Mouse (Mus musculus): ENCODE measurements around the gene Ehd3. TPM values are rescaled to one million over a fixed set of nuclear protein-coding genes. Genes with fewer than 3 reads are reported as not detected.

Ehd3 gene
- 2.3 and 2.7 TPM in 2 replicates for polyA plus RNA-seq (2014; fragmentation: Nextera tagmentation; extraction: Ambion mirVana)

DNA sequence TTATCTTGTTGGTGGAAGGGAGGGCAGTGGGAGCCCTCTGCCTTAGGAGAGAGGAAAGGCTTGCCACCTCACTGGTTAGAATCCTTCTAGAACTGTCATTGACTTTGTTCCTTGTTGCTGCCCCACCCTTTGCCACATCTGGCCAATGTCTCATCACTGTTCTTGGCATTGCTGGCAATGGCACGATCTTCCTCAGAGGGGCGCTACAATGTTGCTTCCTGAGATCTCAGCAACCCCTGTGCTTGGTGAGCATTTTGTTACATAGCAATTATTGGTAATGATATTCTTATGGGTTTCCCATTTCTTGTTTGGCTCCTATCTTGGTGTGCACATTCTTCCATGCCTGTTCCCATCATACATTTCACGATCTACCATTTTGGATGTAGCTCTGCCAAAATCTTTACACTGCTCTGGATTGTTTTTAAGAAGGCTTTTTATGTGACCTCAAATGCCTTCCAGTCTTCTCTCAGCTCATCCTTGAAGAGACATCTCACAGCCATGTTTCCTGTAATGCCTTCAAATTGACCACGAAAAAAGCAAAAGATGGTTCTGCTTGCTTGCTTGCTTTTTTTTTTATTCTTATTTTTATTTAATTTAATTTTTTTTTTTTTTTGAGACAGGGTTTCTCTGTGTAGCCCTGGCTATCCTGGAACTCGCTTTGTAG lies at the start of gene Ehd3:
Ehd3 (plus strand) TSS at position 614 of the 664 bp plus-strand sequence.
- H3K27ac ChIP-seq (replicated peaks in 1 of 2; ENCODE audit: control insufficient read depth in 1 of 2, insufficient read depth in 1 of 2, low read depth in 2 of 2, low read length in 2 of 2), result no peak within 1 kb of the TSS

DNA sequence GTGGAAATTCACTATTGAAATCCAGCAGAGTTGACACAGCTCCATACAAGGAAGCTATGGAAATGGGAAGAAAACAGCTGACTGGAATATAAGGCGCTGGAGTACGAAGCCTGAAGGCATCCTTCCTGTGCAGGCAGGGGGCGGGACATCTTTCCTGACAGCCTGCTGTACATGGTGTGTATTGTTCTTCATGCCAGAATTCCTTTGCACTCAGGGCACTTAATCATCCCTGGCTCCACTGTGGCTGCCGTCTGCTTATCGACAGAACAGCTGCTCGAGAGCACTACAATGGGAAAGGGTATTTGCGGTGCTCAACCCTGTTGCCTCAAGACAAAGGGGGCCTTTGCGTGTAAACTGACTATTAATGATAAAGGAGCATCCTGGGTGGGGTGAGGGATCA lies 33.0 kb upstream of the Ehd3 start:
- Histone ChIP-seq H3K4me1 (ENCODE audit: control insufficient read depth in 2 of 2, insufficient read depth in 2 of 2, low read length in 2 of 2) (peaks cover 5 to 11% of the 10 kb centered on the region in 2 experiments; a peak in 2 of 4 replicates), H3K4me3 (ENCODE audit: control insufficient read depth in 1 of 2, insufficient read depth in 1 of 2, low read depth in 1 of 2, low read length in 2 of 2) (no peak overlapping the region), H3K27ac (replicated peaks in 1 of 2; ENCODE audit: control insufficient read depth in 1 of 2, insufficient read depth in 1 of 2, low read depth in 2 of 2, low read length in 2 of 2) (no peak overlapping the region), H3K9me3 (ENCODE audit: control insufficient read depth, low read length) (no peaks in the 10 kb centered on the region), H3K4me2 (ENCODE audit: low read length) (peak overlapping the region; percentile 26; the same call in 1 of the 2 replicates), H3K9ac (ENCODE audit: low read length) (no peak overlapping the region), H3K36me3 (ENCODE audit: control insufficient read depth, insufficient read depth, low read length) (no peaks in the 10 kb centered on the region), H3K27me3 (ENCODE audit: control insufficient read depth, insufficient read depth, low read length) (no peaks in the 10 kb centered on the region)
- WGBS, result 5% methylated on average over 8 of the region's 8 CpGs
- no peak for ATAC-seq (ENCODE audit: insufficient number of reproducible peaks, insufficient read depth, low FRiP score, low read depth)

More for the DNA sequence above, at the start of gene Ehd3:
- Histone ChIP-seq H3K4me3 (ENCODE audit: control insufficient read depth in 1 of 2, insufficient read depth in 1 of 2, low read depth in 1 of 2, low read length in 2 of 2) (peak within 1 kb of the TSS; percentile 56 to 70), H3K4me1 (ENCODE audit: control insufficient read depth in 2 of 2, insufficient read depth in 2 of 2, low read length in 2 of 2) (peaks cover 0 to 3% of the 10 kb centered on the region in 2 experiments; a peak in 2 of 4 replicates), H3K27me3 (ENCODE audit: control insufficient read depth, insufficient read depth, low read length) (no peaks in the 10 kb centered on the region), H3K9ac (ENCODE audit: low read length) (peak within 1 kb of the TSS; percentile 76), H3K36me3 (ENCODE audit: control insufficient read depth, insufficient read depth, low read length) (no peaks in the 10 kb centered on the region), H3K9me3 (ENCODE audit: control insufficient read depth, low read length) (no peaks in the 10 kb centered on the region), H3K4me2 (ENCODE audit: low read length) (peak within 1 kb of the TSS; percentile 92)
- no peak for ATAC-seq (ENCODE audit: insufficient number of reproducible peaks, insufficient read depth, low FRiP score, low read depth)
- 80% methylated on average over 5 of the region's 5 CpGs for WGBS

DNA sequence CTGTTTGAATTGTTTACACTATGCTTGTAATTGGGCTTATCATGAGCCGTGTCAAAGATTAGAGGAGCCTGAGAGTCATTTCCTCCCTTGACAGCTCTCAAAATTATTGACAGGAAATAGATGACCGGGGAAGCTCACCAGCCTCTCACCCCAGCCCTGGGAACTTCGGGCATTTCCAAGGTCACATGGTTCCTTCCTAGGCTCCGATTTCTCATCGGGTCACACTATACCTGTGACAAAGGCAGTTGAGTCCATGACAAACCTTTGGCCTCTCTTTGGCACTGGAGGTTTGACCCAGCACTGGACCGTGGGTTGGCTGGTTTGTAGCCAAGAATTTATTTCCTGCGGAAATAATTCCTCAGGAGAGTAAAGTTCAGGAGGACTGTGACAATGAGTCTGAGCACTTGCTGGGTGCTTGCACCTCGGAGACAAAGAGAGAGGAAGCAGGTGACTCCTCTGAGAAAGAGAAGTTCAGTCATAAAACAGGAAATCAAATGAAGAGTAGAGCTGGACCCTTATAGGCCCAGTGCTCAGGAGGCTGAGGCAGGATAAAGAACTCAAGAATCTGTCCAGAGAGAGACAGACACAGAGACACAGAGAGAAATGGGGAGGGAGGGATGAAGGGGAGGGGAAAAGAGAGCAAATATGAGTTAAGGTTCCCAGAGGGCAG lies 17.2 kb upstream of the Ehd3 start:
- no peaks in the 10 kb centered on the region for H3K36me3 ChIP-seq (ENCODE audit: control insufficient read depth, insufficient read depth, low read length)
- H3K4me2 ChIP-seq (ENCODE audit: low read length), result no peak overlapping the region
- H3K4me3 ChIP-seq (ENCODE audit: control insufficient read depth in 1 of 2, insufficient read depth in 1 of 2, low read depth in 1 of 2, low read length in 2 of 2), result no peak overlapping the region
- ATAC-seq (ENCODE audit: insufficient number of reproducible peaks, insufficient read depth, low FRiP score, low read depth), result no peak
- H3K27me3 ChIP-seq (ENCODE audit: control insufficient read depth, insufficient read depth, low read length), result no peaks in the 10 kb centered on the region
- H3K9me3 ChIP-seq (ENCODE audit: control insufficient read depth, low read length), result no peaks in the 10 kb centered on the region
- 54% methylated on average over 8 of the region's 8 CpGs for WGBS
- no peak overlapping the region for H3K9ac ChIP-seq (ENCODE audit: low read length)
- no peak overlapping the region for H3K27ac ChIP-seq (replicated peaks in 1 of 2; ENCODE audit: control insufficient read depth in 1 of 2, insufficient read depth in 1 of 2, low read depth in 2 of 2, low read length in 2 of 2)
- H3K4me1 ChIP-seq (ENCODE audit: control insufficient read depth in 2 of 2, insufficient read depth in 2 of 2, low read length in 2 of 2), result no peaks in the 10 kb centered on the region; a peak in 1 of 4 replicates

DNA sequence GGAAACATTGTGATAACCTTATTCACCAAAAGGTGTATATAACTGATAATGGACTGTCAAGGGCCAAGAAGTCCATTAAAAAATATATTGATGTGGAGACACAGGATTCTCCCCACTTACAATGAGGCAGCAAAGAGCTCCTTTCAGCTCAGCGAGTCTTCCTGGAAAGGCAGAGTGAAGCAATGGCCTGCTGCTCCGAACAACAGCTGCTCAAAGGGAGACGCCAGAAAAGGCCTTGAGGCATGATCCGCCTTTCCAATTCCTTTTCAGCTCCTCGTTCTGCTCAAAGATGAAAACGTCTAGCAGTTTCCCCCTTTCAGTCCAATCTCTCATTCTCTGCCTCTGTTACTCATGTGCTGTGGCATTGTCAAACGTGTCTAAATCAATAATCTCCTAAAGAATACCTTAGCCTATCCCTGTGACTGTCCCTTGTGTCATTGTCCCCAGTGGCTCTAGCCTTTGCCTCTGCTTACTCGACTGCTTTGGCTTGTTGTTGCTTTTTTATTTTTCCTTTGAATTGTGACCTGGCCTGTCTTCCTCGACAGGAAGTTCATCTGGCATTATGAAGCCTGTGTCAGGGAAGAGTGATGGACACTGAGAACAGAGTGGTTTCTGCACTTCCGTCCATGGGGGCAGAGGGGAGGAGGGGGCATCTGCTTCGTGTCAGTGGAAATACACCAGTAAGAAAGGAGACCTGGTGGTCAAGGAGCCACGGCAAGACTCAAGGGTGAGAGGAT lies 13.5 kb upstream of the Ehd3 start:
- no peak for ATAC-seq (ENCODE audit: insufficient number of reproducible peaks, insufficient read depth, low FRiP score, low read depth)
- Histone ChIP-seq H3K9me3 (ENCODE audit: control insufficient read depth, low read length) (no peaks in the 10 kb centered on the region), H3K36me3 (ENCODE audit: control insufficient read depth, insufficient read depth, low read length) (no peaks in the 10 kb centered on the region), H3K27ac (replicated peaks in 1 of 2; ENCODE audit: control insufficient read depth in 1 of 2, insufficient read depth in 1 of 2, low read depth in 2 of 2, low read length in 2 of 2) (no peak overlapping the region), H3K4me2 (ENCODE audit: low read length) (no peak overlapping the region), H3K27me3 (ENCODE audit: control insufficient read depth, insufficient read depth, low read length) (no peaks in the 10 kb centered on the region), H3K9ac (ENCODE audit: low read length) (no peak overlapping the region), H3K4me3 (ENCODE audit: control insufficient read depth in 1 of 2, insufficient read depth in 1 of 2, low read depth in 1 of 2, low read length in 2 of 2) (no peak overlapping the region), H3K4me1 (ENCODE audit: control insufficient read depth in 2 of 2, insufficient read depth in 2 of 2, low read length in 2 of 2) (no peaks in the 10 kb centered on the region; a peak in 1 of 4 replicates)
- WGBS, result 46% methylated on average over 12 of the region's 12 CpGs

DNA sequence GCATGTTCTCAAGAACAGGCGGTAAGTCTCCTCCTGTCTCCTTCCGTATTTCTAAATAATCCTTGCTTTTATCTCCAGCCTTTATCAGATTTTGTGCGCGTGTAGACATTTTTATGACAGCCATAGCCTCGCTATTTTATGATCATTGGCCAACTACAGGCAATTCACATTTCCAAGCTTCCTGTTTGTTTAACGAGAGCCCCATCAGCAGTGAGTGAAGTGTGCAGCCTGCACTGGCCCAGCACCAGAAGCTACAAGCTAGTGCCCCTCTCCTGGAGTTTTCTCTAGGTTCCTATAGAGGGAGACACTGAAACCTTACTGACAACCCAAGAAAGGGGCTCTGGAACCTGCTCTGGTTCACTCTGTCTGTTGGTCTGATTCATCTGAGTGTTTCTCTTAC lies 7.1 kb upstream of the Ehd3 start:
- no peak for ATAC-seq (ENCODE audit: insufficient number of reproducible peaks, insufficient read depth, low FRiP score, low read depth)
- no peaks in the 10 kb centered on the region for H3K36me3 ChIP-seq (ENCODE audit: control insufficient read depth, insufficient read depth, low read length)
- H3K9ac ChIP-seq (ENCODE audit: low read length), result no peak overlapping the region
- no peak overlapping the region for H3K4me3 ChIP-seq (ENCODE audit: control insufficient read depth in 1 of 2, insufficient read depth in 1 of 2, low read depth in 1 of 2, low read length in 2 of 2)
- H3K4me1 ChIP-seq (ENCODE audit: control insufficient read depth in 2 of 2, insufficient read depth in 2 of 2, low read length in 2 of 2), result no peaks in the 10 kb centered on the region
- H3K9me3 ChIP-seq (ENCODE audit: control insufficient read depth, low read length), result no peaks in the 10 kb centered on the region
- no peak overlapping the region for H3K4me2 ChIP-seq (ENCODE audit: low read length)
- WGBS, result 69% methylated on average over 6 of the region's 6 CpGs
- no peak overlapping the region for H3K27ac ChIP-seq (replicated peaks in 1 of 2; ENCODE audit: control insufficient read depth in 1 of 2, insufficient read depth in 1 of 2, low read depth in 2 of 2, low read length in 2 of 2)
- H3K27me3 ChIP-seq (ENCODE audit: control insufficient read depth, insufficient read depth, low read length), result no peaks in the 10 kb centered on the region

DNA sequence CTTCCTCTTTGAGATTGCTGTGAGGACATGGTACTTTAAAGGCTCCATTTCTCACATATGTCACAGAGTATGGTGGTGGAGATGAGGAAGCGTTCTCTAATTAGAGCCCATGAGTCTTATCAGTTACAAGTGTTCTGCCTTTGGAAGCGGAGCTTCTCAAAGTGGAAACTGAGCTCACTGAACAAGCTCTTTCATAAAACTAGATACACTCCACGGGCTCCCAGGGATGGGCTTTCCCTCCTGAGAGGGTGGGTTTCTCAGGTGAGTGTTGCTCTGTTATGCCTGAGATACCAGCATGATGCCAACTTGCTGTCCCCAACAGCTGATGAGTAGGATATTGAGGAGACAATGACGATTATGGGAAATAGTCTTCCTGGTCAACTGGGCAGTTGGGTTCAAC lies 6.2 kb upstream of the Ehd3 start:
- Histone ChIP-seq H3K9me3 (ENCODE audit: control insufficient read depth, low read length) (no peaks in the 10 kb centered on the region), H3K9ac (ENCODE audit: low read length) (no peak overlapping the region), H3K4me1 (ENCODE audit: control insufficient read depth in 2 of 2, insufficient read depth in 2 of 2, low read length in 2 of 2) (no peaks in the 10 kb centered on the region), H3K4me3 (ENCODE audit: control insufficient read depth in 1 of 2, insufficient read depth in 1 of 2, low read depth in 1 of 2, low read length in 2 of 2) (no peak overlapping the region), H3K27ac (replicated peaks in 1 of 2; ENCODE audit: control insufficient read depth in 1 of 2, insufficient read depth in 1 of 2, low read depth in 2 of 2, low read length in 2 of 2) (no peak overlapping the region), H3K36me3 (ENCODE audit: control insufficient read depth, insufficient read depth, low read length) (no peaks in the 10 kb centered on the region), H3K27me3 (ENCODE audit: control insufficient read depth, insufficient read depth, low read length) (no peaks in the 10 kb centered on the region), H3K4me2 (ENCODE audit: low read length) (no peak overlapping the region)
- 55% methylated on average over 4 of the region's 4 CpGs for WGBS
- ATAC-seq (ENCODE audit: insufficient number of reproducible peaks, insufficient read depth, low FRiP score, low read depth), result no peak

DNA sequence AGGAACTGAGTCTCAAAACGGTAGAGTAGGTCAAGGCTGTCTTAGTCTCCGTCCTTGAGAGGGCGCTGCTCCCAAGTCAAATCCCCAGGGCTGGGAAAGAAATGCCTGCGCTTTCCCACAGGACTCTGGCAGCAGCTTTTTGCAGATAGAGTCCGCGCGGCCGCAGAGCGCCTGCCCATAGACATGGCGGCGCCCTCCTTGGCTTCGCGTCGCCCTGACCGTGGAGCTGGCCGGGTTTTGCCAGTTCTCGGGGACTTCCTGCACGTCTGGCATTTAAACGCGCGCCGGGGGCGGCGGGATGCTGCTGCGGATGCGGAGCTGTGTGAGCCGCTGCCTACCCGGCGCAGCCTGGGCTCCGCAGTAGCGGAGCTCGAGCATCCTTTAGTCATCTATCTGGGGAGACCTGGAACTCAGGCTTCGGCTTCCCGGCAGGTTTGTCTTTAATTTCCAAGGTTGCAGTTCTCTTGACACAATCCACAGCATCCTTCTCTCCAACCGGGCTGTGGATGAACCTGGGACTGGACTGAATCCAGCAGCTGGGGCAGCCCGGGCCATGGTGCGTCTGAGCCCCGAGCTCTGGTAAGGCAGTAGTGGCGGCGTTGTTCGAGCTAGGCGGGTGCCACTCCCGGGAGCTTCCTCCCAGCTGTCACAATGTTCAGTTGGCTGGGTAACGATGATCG lies 798 bp downstream of the Ehd3 start:
- Histone ChIP-seq H3K9me3 (ENCODE audit: control insufficient read depth, low read length) (no peaks in the 10 kb centered on the region), H3K4me2 (ENCODE audit: low read length) (peak overlapping the region; percentile 92), H3K36me3 (ENCODE audit: control insufficient read depth, insufficient read depth, low read length) (no peaks in the 10 kb centered on the region), H3K27me3 (ENCODE audit: control insufficient read depth, insufficient read depth, low read length) (no peaks in the 10 kb centered on the region), H3K27ac (replicated peaks in 1 of 2; ENCODE audit: control insufficient read depth in 1 of 2, insufficient read depth in 1 of 2, low read depth in 2 of 2, low read length in 2 of 2) (no peak overlapping the region), H3K9ac (ENCODE audit: low read length) (peak overlapping the region; percentile 76), H3K4me3 (ENCODE audit: control insufficient read depth in 1 of 2, insufficient read depth in 1 of 2, low read depth in 1 of 2, low read length in 2 of 2) (peak overlapping the region; percentile 56 to 70), H3K4me1 (ENCODE audit: control insufficient read depth in 2 of 2, insufficient read depth in 2 of 2, low read length in 2 of 2) (peaks cover 0 to 3% of the 10 kb centered on the region in 2 experiments; a peak in 2 of 4 replicates)
- ATAC-seq (ENCODE audit: insufficient number of reproducible peaks, insufficient read depth, low FRiP score, low read depth), result peak; percentile 82
- WGBS, result under 1% methylated on average over 45 of the region's 45 CpGs

Data from heart, embryonic 14.5 days (tissue).